Mouse (Mus musculus): ENCODE data around the gene Sox30. TPM values are rescaled to one million over a fixed set of nuclear protein-coding genes. Genes with fewer than 3 reads are reported as not detected.

Gene Sox30
- polyA plus RNA-seq, 1 experiment from 2014 or later = 0.16 TPM

DNA sequence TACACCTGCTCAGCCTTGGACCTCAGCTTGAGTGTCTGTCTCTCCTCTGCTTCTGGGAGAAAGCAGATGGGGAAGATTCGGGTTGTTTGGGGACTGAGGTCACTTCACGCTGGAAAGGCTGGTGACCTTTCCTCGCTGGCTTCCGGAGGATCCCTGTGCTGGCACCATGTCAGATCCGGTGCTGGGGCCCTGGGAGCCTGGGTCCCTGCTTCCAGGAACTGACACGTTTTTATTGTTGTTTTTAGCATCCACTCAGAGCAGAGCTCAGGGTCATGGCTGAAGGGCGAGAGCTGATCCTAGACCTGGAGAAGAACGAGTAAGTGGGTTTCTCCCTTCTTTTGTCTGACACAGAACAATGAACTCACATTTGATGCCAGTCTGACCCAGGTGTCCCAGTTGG lies 84.7 kb downstream of the Sox30 start:
- Histone ChIP-seq H3K4me2 (replicated peaks; ENCODE audit: low read depth, low read length) (no peak overlapping the region), H3K9ac (ENCODE audit: low read depth, low read length) (peak overlapping the region; percentile 34; the same call in 1 of the 2 replicates)
- peak; percentile 13; the same call in 1 of the 2 replicates for ATAC-seq (ENCODE audit: low FRiP score, low TSS enrichment)

DNA sequence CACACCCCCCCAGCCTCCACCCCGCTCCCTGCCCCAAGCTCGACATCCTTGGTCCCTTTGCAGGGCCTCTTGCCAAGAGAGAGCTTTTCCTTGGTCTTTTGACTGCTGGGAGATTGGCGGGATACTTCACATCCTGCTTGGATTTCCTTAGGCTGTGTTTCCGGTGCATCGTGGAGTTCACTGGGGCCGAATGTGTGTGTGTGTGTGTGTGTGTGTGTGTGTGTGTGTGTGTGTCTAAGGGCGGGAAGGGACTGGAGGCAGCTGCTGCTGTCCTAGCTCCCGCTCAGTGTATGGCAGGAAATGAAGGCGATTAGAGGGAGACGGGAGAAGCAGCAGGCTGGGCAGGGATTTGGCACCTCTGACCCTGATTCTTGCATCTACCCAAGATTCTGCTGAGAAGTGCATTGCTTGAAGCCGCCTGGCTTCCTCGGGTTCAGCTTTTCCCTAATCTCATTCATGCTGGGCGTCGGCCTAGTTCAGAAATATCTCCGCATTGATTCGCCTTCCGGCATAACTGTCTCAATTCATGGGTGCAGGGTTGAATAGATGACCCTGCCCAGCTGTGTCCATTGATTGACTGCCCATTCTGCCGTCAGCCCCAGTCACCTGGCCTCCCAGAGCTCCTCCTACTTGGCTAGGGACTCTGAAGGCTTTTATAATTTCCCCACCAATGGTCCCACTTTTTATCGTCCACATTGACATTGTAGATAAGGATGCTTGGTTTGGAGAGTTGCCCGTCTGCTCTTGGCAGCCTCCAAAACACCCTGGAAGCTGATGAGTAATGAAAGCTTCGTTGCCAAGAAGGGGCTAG lies 85.3 kb downstream of the Sox30 start:
- Histone ChIP-seq H3K4me2 (replicated peaks; ENCODE audit: low read depth, low read length) (no peak overlapping the region), H3K9ac (ENCODE audit: low read depth, low read length) (peak overlapping the region; percentile 34; the same call in 1 of the 2 replicates), H3K9me3 (ENCODE audit: control insufficient read depth, low read length) (no peaks in the 10 kb centered on the region), H3K27me3 (ENCODE audit: control insufficient read depth, insufficient read depth, low read length) (no peaks in the 10 kb centered on the region), H3K27ac (ENCODE audit: low read depth, low read length) (peak overlapping the region; percentile 81), H3K36me3 (ENCODE audit: control insufficient read depth, insufficient read depth, low read length) (peaks cover 5% of the 10 kb centered on the region; the same call in 1 of the 2 replicates), H3K4me3 (ENCODE audit: low read length) (no peak overlapping the region), H3K4me1 (ENCODE audit: control insufficient read depth, insufficient read depth, low read length) (peaks cover 39% of the 10 kb centered on the region)
- WGBS = 33% methylated on average over 21 of the region's 21 CpGs
- ATAC-seq (ENCODE audit: low FRiP score, low TSS enrichment) = peak; percentile 74

More for the DNA sequence above, 84.7 kb downstream of the Sox30 start:
- 22% methylated on average over 8 of the region's 8 CpGs for WGBS
- Histone ChIP-seq H3K4me3 (ENCODE audit: low read length) (no peak overlapping the region), H3K9me3 (ENCODE audit: control insufficient read depth, low read length) (no peaks in the 10 kb centered on the region), H3K27ac (ENCODE audit: low read depth, low read length) (peak overlapping the region; percentile 81), H3K27me3 (ENCODE audit: control insufficient read depth, insufficient read depth, low read length) (no peaks in the 10 kb centered on the region), H3K4me1 (ENCODE audit: control insufficient read depth, insufficient read depth, low read length) (peaks cover 35% of the 10 kb centered on the region), H3K36me3 (ENCODE audit: control insufficient read depth, insufficient read depth, low read length) (peaks cover 5% of the 10 kb centered on the region; the same call in 1 of the 2 replicates)

Other genes starting within 250 kb of the Sox30 start
- gene Clint1, start 128.3 kb upstream of the Sox30 start, polyA plus RNA-seq (2014; fragmentation: Nextera tagmentation; extraction: Ambion mirVana) = 58.1 and 86.3 TPM in 2 replicates
- gene Lsm11, start 35.4 kb upstream of the Sox30 start, polyA plus RNA-seq (2014; fragmentation: Nextera tagmentation; extraction: Ambion mirVana) = 6.0 and 8.8 TPM in 2 replicates
- gene Thg1l, start 24.8 kb upstream of the Sox30 start, polyA plus RNA-seq (2014; fragmentation: Nextera tagmentation; extraction: Ambion mirVana) = 15.9 and 16.6 TPM in 2 replicates
- 5.0 and 5.4 TPM in 2 replicates for gene Gm12166, start 72.0 kb downstream of the Sox30 start, polyA plus RNA-seq (2014; fragmentation: Nextera tagmentation; extraction: Ambion mirVana)
- gene Adam19, start 75.7 kb downstream of the Sox30 start, polyA plus RNA-seq (2014; fragmentation: Nextera tagmentation; extraction: Ambion mirVana) = 7.6 and 14.7 TPM in 2 replicates
- gene Nipal4, start 186.2 kb downstream of the Sox30 start, polyA plus RNA-seq (2014; fragmentation: Nextera tagmentation; extraction: Ambion mirVana) = 0.13 and 0.22 TPM in 2 replicates